Mouse (Mus musculus): ENCODE results near the gene Sptbn2.

DNA sequence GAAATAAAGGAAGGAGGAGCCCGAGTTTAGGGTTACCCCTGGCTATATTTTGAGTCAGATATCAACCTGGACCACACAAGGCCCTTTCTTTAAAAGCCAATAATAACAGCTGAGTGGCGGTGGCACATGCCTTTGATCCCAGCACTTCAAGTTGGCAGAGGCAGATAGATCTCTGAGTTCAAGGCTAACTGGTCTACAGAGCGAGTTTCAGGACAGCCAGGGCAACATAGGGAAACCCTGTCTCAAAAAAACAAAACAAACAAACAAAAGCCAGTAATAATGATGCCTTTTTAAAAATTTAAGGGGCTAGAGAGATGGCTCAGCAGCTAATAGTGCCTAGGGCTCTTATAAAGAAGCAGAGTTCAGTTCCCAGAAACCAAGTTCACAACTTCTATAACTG lies 16.6 kb upstream of the Sptbn2 start:
- TF ChIP-seq CTCF (IDR thresholded peaks at IDR 0.05; ENCODE audit: low read depth, low read length) (no peak), TAL1 (conservative IDR thresholded peaks at IDR 0.05; ENCODE audit: low read depth, low read length) (no peak), GATA1 (IDR thresholded peaks at IDR 0.05; ENCODE audit: borderline replicate concordance, low read length) (no peak)

Data from G1E (cell line).